Mouse (Mus musculus) megakaryocyte, embryonic 14.5 days (primary cell): ENCODE results near the gene Inpp5k. TPM values are rescaled to one million over a fixed set of nuclear protein-coding genes. Genes with fewer than 3 reads are reported as not detected.

Experiments used
- H3K27me3 ChIP-seq: replicated peaks from 2 replicates; pipeline ENCODE3; 2012; ENCODE audit warnings: inconsistent platforms
- H3K36me3 ChIP-seq: replicated peaks from 2 replicates; pipeline ENCODE3; 2012; ENCODE audit warnings: low read length, inconsistent platforms, mixed read lengths
- H3K4me1 ChIP-seq: 2 replicates; pipeline ENCODE4 v1.6.1; 2012; ENCODE audit warnings: inconsistent platforms
- H3K4me3 ChIP-seq: replicated peaks from 2 replicates; pipeline ENCODE3; 2012; ENCODE audit warnings: moderate library complexity, mild to moderate bottlenecking, inconsistent platforms
- H3K9me3 ChIP-seq: 2 replicates; pipeline ENCODE4 v1.6.1; 2012; ENCODE audit warnings: inconsistent platforms
- FLI1 ChIP-seq: IDR thresholded peaks from 2 replicates; pipeline ENCODE4 v1.6.1; 2012; ENCODE audit warnings: low read length, inconsistent platforms, mixed read lengths
- GATA1 ChIP-seq: IDR thresholded peaks from 3 replicates; pipeline ENCODE4 v1.6.1; 2012; ENCODE audit warnings: mixed read lengths, low read length, inconsistent platforms, borderline replicate concordance
- polyA plus RNA-seq: library from polyadenylated mRNA; stranded (reverse); fragments of >175 nt; gene quantifications from 2 replicates; pipeline ENCODE4 v1.2.3, GENCODE M21; 2012; ENCODE audit warnings: low replicate concordance; ENCODE audit not compliant: insufficient read depth

Inpp5k gene
- polyA plus RNA-seq, 1 experiment = 43.3 TPM

- Histone ChIP-seq H3K4me3 (no peak overlapping the region), H3K36me3 (peaks cover 61% of the 10 kb centered on the region), H3K4me1 (peaks cover 57% of the 10 kb centered on the region), H3K9me3 (no peaks in the 10 kb centered on the region), H3K27me3 (no peaks in the 10 kb centered on the region)
- no peak for TF ChIP-seq GATA1
- TF ChIP-seq FLI1 = no peak
Measured at GRCm38 (mm10) chr11:75673411-75673810, 42.6 kb downstream of the Inpp5k start.

GRCm38 (mm10) chr11:75674875-75675274, 44.1 kb downstream of the Inpp5k start:
- peaks cover 47% of the 10 kb centered on the region for H3K36me3 ChIP-seq
- TF ChIP-seq FLI1 (no peak), GATA1 (no peak)

DNA sequence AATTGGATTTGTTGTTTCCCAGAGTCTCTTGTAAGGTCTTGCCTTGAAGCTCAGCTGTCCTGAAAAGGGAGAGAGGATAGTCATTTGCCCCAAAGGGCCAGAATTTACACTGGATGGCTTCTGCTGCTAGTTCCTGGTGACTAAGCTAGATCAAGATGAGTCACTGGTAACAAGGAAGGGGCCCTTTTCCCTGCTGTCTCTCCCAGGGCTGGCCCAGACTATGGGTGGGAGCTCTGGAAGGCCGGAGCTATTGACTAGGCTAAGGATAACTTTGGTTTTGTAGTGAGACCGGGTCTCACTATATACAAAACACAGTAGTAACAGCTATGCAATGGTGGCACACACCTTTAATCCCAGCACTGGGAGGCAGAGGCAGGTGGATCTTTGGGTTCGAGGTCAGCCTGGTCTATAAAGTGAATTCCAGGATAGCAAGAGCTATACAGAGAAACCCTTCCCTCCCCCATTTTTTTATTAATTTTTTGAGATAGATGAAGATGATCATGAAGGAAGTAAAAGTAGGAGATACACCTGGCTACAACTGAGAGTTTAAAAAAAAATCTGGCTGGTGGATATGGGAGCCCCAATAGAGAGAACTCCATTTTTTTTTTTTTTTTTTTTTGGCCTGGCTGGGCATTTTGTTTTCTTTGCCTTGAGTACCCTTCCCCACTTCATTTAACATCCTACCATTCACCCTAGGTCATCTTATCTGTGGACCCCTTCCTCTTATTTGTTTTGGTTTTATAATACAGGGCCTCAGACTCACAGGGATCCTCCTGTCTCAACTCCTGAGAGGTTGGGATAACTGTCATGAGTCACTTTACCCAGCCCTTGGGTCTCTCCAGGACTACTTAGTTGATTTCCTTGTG, 47.3 kb downstream of the Inpp5k start:
- TF ChIP-seq GATA1 = no peak
- no peak for TF ChIP-seq FLI1
- H3K4me1 ChIP-seq = peaks cover 50% of the 10 kb centered on the region
- H3K27me3 ChIP-seq = no peaks in the 10 kb centered on the region
- peaks cover 32% of the 10 kb centered on the region for H3K36me3 ChIP-seq
- H3K9me3 ChIP-seq = no peaks in the 10 kb centered on the region
- peak overlapping the region; percentile 99 for H3K4me3 ChIP-seq

More at GRCm38 (mm10) chr11:75674875-75675274, 44.1 kb downstream of the Inpp5k start:
- Histone ChIP-seq H3K9me3 (no peaks in the 10 kb centered on the region), H3K4me3 (no peak overlapping the region), H3K27me3 (no peaks in the 10 kb centered on the region), H3K4me1 (peaks cover 46% of the 10 kb centered on the region)

DNA sequence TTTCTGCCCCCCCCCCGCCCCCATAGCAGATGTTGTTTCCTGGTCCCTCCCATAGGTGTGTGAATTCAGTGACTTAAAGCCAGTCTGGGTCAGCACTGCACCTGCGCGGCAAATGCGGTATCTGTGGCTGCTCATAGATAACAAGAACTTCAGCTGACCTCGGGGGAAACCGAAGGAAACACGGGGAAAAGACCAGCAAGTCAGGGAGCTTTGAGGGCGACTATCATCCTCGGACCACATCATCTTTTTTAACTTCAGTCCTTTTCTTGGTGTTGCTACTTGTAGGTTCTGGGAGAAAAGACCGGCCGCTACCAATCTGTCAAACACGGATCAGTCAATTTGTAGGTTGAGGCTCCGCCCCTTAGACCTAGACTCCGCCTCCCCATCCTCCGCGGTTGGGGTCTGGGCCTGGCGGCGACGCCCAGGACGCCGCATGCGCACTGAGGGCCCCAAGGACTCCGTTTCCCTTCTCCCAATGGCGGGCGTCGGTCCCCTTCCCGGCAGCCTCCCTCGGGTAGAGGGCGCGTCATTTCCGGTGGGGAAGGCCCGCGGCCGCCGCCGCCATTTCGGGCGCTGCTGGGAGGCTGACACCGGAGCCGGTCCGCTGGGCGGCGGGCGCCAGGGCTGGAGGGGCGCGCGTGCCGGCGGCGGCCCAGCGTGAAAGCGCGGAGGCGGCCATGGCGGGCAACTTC, 48.1 kb downstream of the Inpp5k start, which contains the start of gene Crk:
Crk (plus strand) TSS at position 513 of the 692 bp plus-strand sequence.
- Histone ChIP-seq H3K27me3 (no peaks in the 10 kb centered on the region), H3K36me3 (peaks cover 32% of the 10 kb centered on the region), H3K4me1 (peaks cover 58% of the 10 kb centered on the region), H3K9me3 (no peaks in the 10 kb centered on the region), H3K4me3 (peak within 1 kb of the TSS; percentile 99)
- TF ChIP-seq GATA1 = peak; percentile 27; the same call in 1 of the 3 replicates
- TF ChIP-seq FLI1 = peak; percentile 69; the same call in 1 of the 2 replicates

DNA sequence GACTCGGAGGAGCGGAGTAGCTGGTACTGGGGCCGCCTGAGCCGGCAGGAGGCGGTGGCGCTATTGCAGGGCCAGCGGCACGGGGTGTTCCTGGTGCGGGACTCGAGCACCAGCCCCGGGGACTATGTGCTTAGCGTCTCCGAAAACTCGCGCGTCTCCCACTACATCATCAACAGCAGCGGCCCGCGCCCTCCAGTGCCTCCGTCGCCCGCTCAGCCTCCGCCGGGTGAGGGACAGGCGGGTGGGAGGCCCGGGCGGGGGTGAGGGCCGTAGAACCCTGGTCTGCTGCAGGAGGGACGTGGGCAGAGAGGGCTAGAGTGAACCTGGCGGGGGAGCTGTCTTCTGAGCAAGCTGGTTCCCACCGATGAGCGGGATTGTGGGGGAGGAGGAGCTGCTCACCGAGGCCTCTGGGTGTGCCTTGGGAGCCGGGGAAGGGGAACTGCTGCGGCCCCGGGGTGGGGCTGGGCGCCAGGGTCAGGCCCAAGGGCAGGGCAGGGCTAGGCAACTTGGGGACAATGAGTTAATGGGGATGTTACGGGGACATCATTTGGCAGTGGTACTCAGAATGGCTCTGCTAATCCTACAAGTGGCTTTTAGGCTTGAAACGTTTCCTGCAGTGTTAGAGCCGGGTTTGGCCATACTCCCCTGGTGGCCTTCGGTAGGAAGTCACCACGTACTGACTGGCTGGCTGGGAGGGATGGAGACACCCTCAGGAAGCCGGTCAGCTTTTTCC, 48.8 kb downstream of the Inpp5k start:
- Histone ChIP-seq H3K9me3 (no peaks in the 10 kb centered on the region), H3K4me3 (peak overlapping the region; percentile 99), H3K27me3 (no peaks in the 10 kb centered on the region), H3K4me1 (peaks cover 65% of the 10 kb centered on the region), H3K36me3 (peaks cover 35% of the 10 kb centered on the region)
- no peak for TF ChIP-seq GATA1
- no peak for TF ChIP-seq FLI1

- H3K27me3 ChIP-seq = no peaks in the 10 kb centered on the region
- H3K4me3 ChIP-seq = peak overlapping the region; percentile 28
- H3K36me3 ChIP-seq = peaks cover 64% of the 10 kb centered on the region
- no peak for TF ChIP-seq FLI1
- TF ChIP-seq GATA1 = no peak
- H3K9me3 ChIP-seq = no peaks in the 10 kb centered on the region
- peaks cover 84% of the 10 kb centered on the region for H3K4me1 ChIP-seq
Measured at GRCm38 (mm10) chr11:75684462-75684861, 53.7 kb downstream of the Inpp5k start.

- TF ChIP-seq FLI1 = no peak
- TF ChIP-seq GATA1 = no peak
- Histone ChIP-seq H3K27me3 (no peaks in the 10 kb centered on the region), H3K9me3 (no peaks in the 10 kb centered on the region), H3K36me3 (peaks cover 69% of the 10 kb centered on the region), H3K4me3 (no peak overlapping the region), H3K4me1 (peaks cover 89% of the 10 kb centered on the region)
Measured at GRCm38 (mm10) chr11:75684956-75685355, 54.2 kb downstream of the Inpp5k start.

- peaks cover 83% of the 10 kb centered on the region for H3K4me1 ChIP-seq
- no peak for TF ChIP-seq FLI1
- TF ChIP-seq GATA1 = no peak; the same call in 2 of the 3 replicates
- H3K36me3 ChIP-seq = peaks cover 79% of the 10 kb centered on the region
- no peak overlapping the region for H3K4me3 ChIP-seq
- no peaks in the 10 kb centered on the region for H3K9me3 ChIP-seq
- H3K27me3 ChIP-seq = no peaks in the 10 kb centered on the region
Measured at GRCm38 (mm10) chr11:75687343-75687993, 56.7 kb downstream of the Inpp5k start.

GRCm38 (mm10) chr11:75688132-75688531, 57.3 kb downstream of the Inpp5k start:
- no peaks in the 10 kb centered on the region for H3K9me3 ChIP-seq
- no peak for TF ChIP-seq GATA1
- TF ChIP-seq FLI1 = no peak
- no peak overlapping the region for H3K4me3 ChIP-seq
- H3K27me3 ChIP-seq = no peaks in the 10 kb centered on the region
- H3K4me1 ChIP-seq = peaks cover 79% of the 10 kb centered on the region
- peaks cover 80% of the 10 kb centered on the region for H3K36me3 ChIP-seq
